In the genomic region with DNA sequence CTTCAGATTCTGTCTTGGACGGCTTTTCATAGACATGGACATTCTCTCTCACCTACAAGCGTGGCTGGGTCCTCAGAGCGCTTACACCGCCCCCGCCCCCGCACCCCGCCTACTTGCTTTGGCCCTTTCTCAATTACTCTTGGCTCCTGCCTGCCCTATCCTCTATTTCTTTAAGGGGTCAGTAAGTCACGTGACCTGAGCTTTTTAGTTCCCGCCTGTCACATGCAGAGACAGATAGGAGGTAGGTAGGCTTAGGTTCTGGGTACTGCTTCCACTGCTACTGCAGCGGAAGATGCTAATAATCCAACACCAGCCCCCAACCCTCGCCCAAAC, we compare ENCODE assay signal across 8 mouse cellular contexts. TPM values are rescaled to one million over a fixed set of nuclear protein-coding genes. Genes with fewer than 3 reads are reported as not detected.
A peak's percentile ranks its signal among the peaks of the same experiment; 100 is the strongest.
DNase-seq lines count a peak whose midpoint lies in the region; ATAC-seq and TF ChIP-seq lines count a peak whose summit lies in the region.

No protein-coding gene starts in this region.

- H3K4me3 ChIP-seq in MEL (ENCODE audit: control insufficient read depth in 1 of 2, insufficient read depth in 1 of 2, low read depth in 2 of 2, low read length in 2 of 2): peak overlapping the region; percentile 47 to 70; a peak in 3 of 4 replicates
- H3K4me3 ChIP-seq in forebrain, embryonic 14.5 days (ENCODE audit: low read depth, low read length): peak overlapping the region; percentile 84
- H3K4me3 ChIP-seq in liver, embryonic 15.5 days (replicated peaks): peak overlapping the region; percentile 77

- H3K27ac ChIP-seq in MEL (ENCODE audit: control insufficient read depth, low read depth, low read length): peak overlapping the region; percentile 95
- no peak overlapping the region for H3K27ac ChIP-seq in forebrain, embryonic 14.5 days (ENCODE audit: low read depth, low read length)
- peak overlapping the region; percentile 89 for H3K27ac ChIP-seq in liver, embryonic 15.5 days (replicated peaks)

- no peak for TF ChIP-seq EP300 in MEL (IDR thresholded peaks at IDR 0.05; ENCODE audit: low read depth in 1 of 2, low read length in 2 of 2)

- H3K79me2 ChIP-seq in MEL (ENCODE audit: control insufficient read depth, insufficient read depth, low read length, poor library complexity): peaks cover 8% of the 10 kb centered on the region; the same call in 1 of the 2 replicates

- 6% methylated on average over 11 of the region's 11 CpGs for WGBS in forebrain, embryonic 14.5 days
- 6% methylated on average over 11 of the region's 11 CpGs for WGBS in liver, embryonic 15.5 days (ENCODE audit: insufficient replicate concordance)

- H3K36me3 ChIP-seq in MEL (ENCODE audit: control insufficient read depth in 1 of 2, insufficient read depth in 2 of 2, low read length in 2 of 2): peaks cover 4 to 11% of the 10 kb centered on the region in 2 experiments
- H3K36me3 ChIP-seq in forebrain, embryonic 14.5 days (ENCODE audit: control insufficient read depth, insufficient read depth, low read length): peaks cover 24% of the 10 kb centered on the region
- H3K36me3 ChIP-seq in liver, embryonic 15.5 days (replicated peaks): peaks cover 55% of the 10 kb centered on the region

- no peak for TF ChIP-seq POLR2A in MEL (IDR thresholded peaks at IDR 0.05; ENCODE audit: control insufficient read depth in 1 of 2, insufficient read depth in 1 of 2, low read depth in 1 of 2, low read length in 2 of 2, poor library complexity in 1 of 2)

- no peak for TF ChIP-seq RAD21 in MEL (IDR thresholded peaks at IDR 0.05; ENCODE audit: low read depth, low read length)

- no peak for ATAC-seq in forebrain, embryonic 14.5 days
- ATAC-seq in liver, embryonic 15.5 days (ENCODE audit: insufficient read depth): peak; percentile 35

- H3K4me1 ChIP-seq in MEL (ENCODE audit: control insufficient read depth in 1 of 2, insufficient read depth in 2 of 2, low read length in 2 of 2): peaks cover 8 to 22% of the 10 kb centered on the region in 2 experiments
- peaks cover 17% of the 10 kb centered on the region for H3K4me1 ChIP-seq in forebrain, embryonic 14.5 days (ENCODE audit: control insufficient read depth, insufficient read depth, low read length)
- peaks cover 68% of the 10 kb centered on the region for H3K4me1 ChIP-seq in liver, embryonic 15.5 days (replicated peaks)

- TF ChIP-seq CTCF in MEL (IDR thresholded peaks at IDR 0.05 in 2 of 3, conservative IDR thresholded peaks at IDR 0.05 in 1 of 3; ENCODE audit: control insufficient read depth in 1 of 3, insufficient read depth in 1 of 3, low read depth in 2 of 3, low read length in 3 of 3, poor library complexity in 1 of 3, severe bottlenecking in 1 of 3): no peak

- no peaks in the 10 kb centered on the region for H3K27me3 ChIP-seq in MEL (ENCODE audit: control insufficient read depth in 1 of 2, insufficient read depth in 2 of 2, low read length in 2 of 2)
- H3K27me3 ChIP-seq in forebrain, embryonic 14.5 days (replicated peaks; ENCODE audit: control insufficient read depth, insufficient read depth, low read length): no peaks in the 10 kb centered on the region
- peaks cover 15% of the 10 kb centered on the region; the same call in 1 of the 2 replicates for H3K27me3 ChIP-seq in liver, embryonic 15.5 days

- H3K9ac ChIP-seq in MEL (ENCODE audit: control insufficient read depth, low read depth, low read length, poor library complexity, severe bottlenecking): peak overlapping the region; percentile 50
- peak overlapping the region; percentile 96; the same call in 1 of the 2 replicates for H3K9ac ChIP-seq in forebrain, embryonic 14.5 days (ENCODE audit: low read length)
- peak overlapping the region; percentile 92 for H3K9ac ChIP-seq in liver, embryonic 15.5 days

- peak; percentile 47 to 51 for DNase-seq in cerebellum, postnatal 10 days
- DNase-seq in cerebellum, adult 9-11 months: no peak
- DNase-seq in MEL (ENCODE audit: low read depth, low spot score): peak; percentile 74
- DNase-seq in forebrain, embryonic 14.5 days (ENCODE audit: low spot score): peak; percentile 16
- no peak for DNase-seq in thymus, postnatal 36 days
- no peak for DNase-seq in thymus, adult 18-20 months
- DNase-seq in lung, adult 18-20 months: no peak

- peak overlapping the region; percentile 94 for H3K4me2 ChIP-seq in forebrain, embryonic 14.5 days (ENCODE audit: low read length)
- peak overlapping the region; percentile 78 for H3K4me2 ChIP-seq in liver, embryonic 15.5 days

- no peaks in the 10 kb centered on the region for H3K9me3 ChIP-seq in MEL (replicated peaks; ENCODE audit: insufficient read depth, low read length)
- H3K9me3 ChIP-seq in forebrain, embryonic 14.5 days (replicated peaks; ENCODE audit: control insufficient read depth, low read length): no peaks in the 10 kb centered on the region
- H3K9me3 ChIP-seq in liver, embryonic 15.5 days (replicated peaks): no peaks in the 10 kb centered on the region

TF ChIP-seq in MEL, 35 proteins besides CTCF, POLR2A, EP300 and RAD21 (continues in another document):
- TF ChIP-seq USF2 (IDR thresholded peaks at IDR 0.05; ENCODE audit: borderline replicate concordance in 1 of 2, insufficient read depth in 1 of 2, low read depth in 1 of 2, low read length in 2 of 2) (peak; percentile 84 to 86), ZKSCAN1 (IDR thresholded peaks at IDR 0.05; ENCODE audit: low read depth, low read length) (no peak), ZMIZ1 (IDR thresholded peaks at IDR 0.05; ENCODE audit: low read depth, low read length) (0 out of 2 replicates have a peak, but pooled peaks have one; percentile 41), TAL1 (IDR thresholded peaks at IDR 0.05; ENCODE audit: low read length) (no peak), BHLHE40 (IDR thresholded peaks at IDR 0.05; ENCODE audit: borderline replicate concordance, low read depth, low read length) (peak; percentile 88), MAX (IDR thresholded peaks at IDR 0.05; ENCODE audit: low read length) (peak; percentile 87), NRF1 (IDR thresholded peaks at IDR 0.05; ENCODE audit: insufficient read depth, low read depth, low read length, poor library complexity, severe bottlenecking) (no peak), RCOR1 (IDR thresholded peaks at IDR 0.05; ENCODE audit: low read depth, low read length) (no peak), USF1 (IDR thresholded peaks at IDR 0.05; ENCODE audit: low read depth, low read length) (peak; percentile 96), GATA1 (IDR thresholded peaks at IDR 0.05; ENCODE audit: low read depth, low read length) (no peak), CHD1 (IDR thresholded peaks at IDR 0.05; ENCODE audit: low read depth, low read length) (no peak), ZNF384 (IDR thresholded peaks at IDR 0.05; ENCODE audit: low read depth, low read length) (no peak), MYC (IDR thresholded peaks at IDR 0.05; ENCODE audit: low read depth, low read length) (no peak), SIN3A (IDR thresholded peaks at IDR 0.05; ENCODE audit: low read length) (no peak), GABPA (IDR thresholded peaks at IDR 0.05; ENCODE audit: low read depth, low read length) (no peak), HCFC1 (IDR thresholded peaks at IDR 0.05; ENCODE audit: low read depth, low read length) (0 out of 2 replicates have a peak, but pooled peaks have one; percentile 29), ZC3H11A (IDR thresholded peaks at IDR 0.05; ENCODE audit: low read depth, low read length) (no peak), ELF1 (IDR thresholded peaks at IDR 0.05; ENCODE audit: low read depth, low read length) (no peak), KAT2A (conservative IDR thresholded peaks at IDR 0.05; ENCODE audit: low read depth, low read length) (no peak), UBTF (IDR thresholded peaks at IDR 0.05; ENCODE audit: borderline replicate concordance, insufficient read depth, low read depth, low read length) (no peak), TCF12 (IDR thresholded peaks at IDR 0.05; ENCODE audit: low read depth, low read length) (no peak), TBP (IDR thresholded peaks at IDR 0.05; ENCODE audit: low read depth, low read length) (0 out of 2 replicates have a peak, but pooled peaks have one; percentile 3)

RNA-seq across cellular contexts. Expression of gene Abcg4, which starts 0.5 kb away (rescaled TPM):
- 2.5 and 4.1 TPM in 2 replicates for total RNA-seq in MEL (2012; rRNA removed)
- 10 to 100 TPM in 1 of 2 experiments, not detected in 1; 17.1 TPM for polyA plus RNA-seq in MEL (2012; ENCODE audit: insufficient read depth in 1 of 2, insufficient read length in 2 of 2, low read depth in 1 of 2, low replicate concordance in 2 of 2, missing spikeins in 1 of 2)
- polyA plus RNA-seq in forebrain, embryonic 14.5 days (2014; fragmentation: Nextera tagmentation; extraction: Ambion mirVana): 7.1 and 8.1 TPM in 2 replicates
- 16.4 and 18.6 TPM in 2 replicates for polyA plus RNA-seq in liver, embryonic 15.5 days (2015; fragmentation: Nextera tagmentation; extraction: Ambion mirVana)

RNA-seq across cellular contexts. Expression of gene Hinfp, which starts 16.5 kb away (rescaled TPM):
- total RNA-seq in MEL (2012; rRNA removed): 14.3 and 16.4 TPM in 2 replicates
- polyA plus RNA-seq in MEL (2012; ENCODE audit: insufficient read depth in 1 of 2, insufficient read length in 2 of 2, low read depth in 1 of 2, low replicate concordance in 2 of 2, missing spikeins in 1 of 2): 10 to 100 TPM in 1 of 2 experiments, not detected in 1; 31.3 TPM
- polyA plus RNA-seq in forebrain, embryonic 14.5 days (2014; fragmentation: Nextera tagmentation; extraction: Ambion mirVana): 18.4 and 24.8 TPM in 2 replicates
- polyA plus RNA-seq in liver, embryonic 15.5 days (2015; fragmentation: Nextera tagmentation; extraction: Ambion mirVana): 12.7 and 14.2 TPM in 2 replicates

RNA-seq across cellular contexts. Expression of gene Nlrx1, which starts 20.5 kb away (rescaled TPM):
- 1.2 and 1.5 TPM in 2 replicates for total RNA-seq in MEL (2012; rRNA removed)
- polyA plus RNA-seq in MEL (2012; ENCODE audit: insufficient read depth in 1 of 2, insufficient read length in 2 of 2, low read depth in 1 of 2, low replicate concordance in 2 of 2, missing spikeins in 1 of 2): 1 to 10 TPM in 1 of 2 experiments, not detected in 1; 7.0 TPM
- polyA plus RNA-seq in forebrain, embryonic 14.5 days (2014; fragmentation: Nextera tagmentation; extraction: Ambion mirVana): 4.6 and 4.8 TPM in 2 replicates
- polyA plus RNA-seq in liver, embryonic 15.5 days (2015; fragmentation: Nextera tagmentation; extraction: Ambion mirVana): 4.1 and 4.2 TPM in 2 replicates

RNA-seq across cellular contexts. Expression of gene C2cd2l, which starts 31.2 kb away (rescaled TPM):
- total RNA-seq in MEL (2012; rRNA removed): 4.3 and 4.7 TPM in 2 replicates
- polyA plus RNA-seq in MEL (2012; ENCODE audit: insufficient read depth in 1 of 2, insufficient read length in 2 of 2, low read depth in 1 of 2, low replicate concordance in 2 of 2, missing spikeins in 1 of 2): 10 to 100 TPM in 1 of 2 experiments, not detected in 1; 10.9 TPM
- polyA plus RNA-seq in forebrain, embryonic 14.5 days (2014; fragmentation: Nextera tagmentation; extraction: Ambion mirVana): 16.3 and 22.2 TPM in 2 replicates
- 9.6 and 10.4 TPM in 2 replicates for polyA plus RNA-seq in liver, embryonic 15.5 days (2015; fragmentation: Nextera tagmentation; extraction: Ambion mirVana)

RNA-seq across cellular contexts. Expression of gene Dpagt1, which starts 36.9 kb away (rescaled TPM):
- total RNA-seq in MEL (2012; rRNA removed): 12.7 and 14.9 TPM in 2 replicates
- 10 to 100 TPM in 1 of 2 experiments, not detected in 1; 43.5 TPM for polyA plus RNA-seq in MEL (2012; ENCODE audit: insufficient read depth in 1 of 2, insufficient read length in 2 of 2, low read depth in 1 of 2, low replicate concordance in 2 of 2, missing spikeins in 1 of 2)
- 38.2 and 39.7 TPM in 2 replicates for polyA plus RNA-seq in forebrain, embryonic 14.5 days (2014; fragmentation: Nextera tagmentation; extraction: Ambion mirVana)
- polyA plus RNA-seq in liver, embryonic 15.5 days (2015; fragmentation: Nextera tagmentation; extraction: Ambion mirVana): 17.9 and 18.4 TPM in 2 replicates

Comparison
In these comparisons a context has a peak if more than half of its experiments do, and no peak if none do; other contexts are left out.
1. DNase-seq: peak in cerebellum, postnatal 10 days (2 of 2), MEL (single experiment) and forebrain, embryonic 14.5 days (single experiment); none in cerebellum, adult 9-11 months (single experiment), thymus, postnatal 36 days (0 of 2), thymus, adult 18-20 months (0 of 2) and lung, adult 18-20 months (0 of 2).
2. Peak in every context shown above with its lines, with median percentiles within 50 percentile points of each other: H3K4me3 ChIP-seq and H3K9ac ChIP-seq.